Mouse (Mus musculus): ENCODE data around the gene Hoxb1. TPM values are rescaled to one million over a fixed set of nuclear protein-coding genes. Genes with fewer than 3 reads are reported as not detected.
A peak's percentile ranks its signal among the peaks of the same experiment; 100 is the strongest.

Gene Hoxb1
- polyA plus RNA-seq (2015; fragmentation: Nextera tagmentation; extraction: Ambion mirVana) = 0.18 TPM in 1 of 2 replicates, not detected in the other

DNA sequence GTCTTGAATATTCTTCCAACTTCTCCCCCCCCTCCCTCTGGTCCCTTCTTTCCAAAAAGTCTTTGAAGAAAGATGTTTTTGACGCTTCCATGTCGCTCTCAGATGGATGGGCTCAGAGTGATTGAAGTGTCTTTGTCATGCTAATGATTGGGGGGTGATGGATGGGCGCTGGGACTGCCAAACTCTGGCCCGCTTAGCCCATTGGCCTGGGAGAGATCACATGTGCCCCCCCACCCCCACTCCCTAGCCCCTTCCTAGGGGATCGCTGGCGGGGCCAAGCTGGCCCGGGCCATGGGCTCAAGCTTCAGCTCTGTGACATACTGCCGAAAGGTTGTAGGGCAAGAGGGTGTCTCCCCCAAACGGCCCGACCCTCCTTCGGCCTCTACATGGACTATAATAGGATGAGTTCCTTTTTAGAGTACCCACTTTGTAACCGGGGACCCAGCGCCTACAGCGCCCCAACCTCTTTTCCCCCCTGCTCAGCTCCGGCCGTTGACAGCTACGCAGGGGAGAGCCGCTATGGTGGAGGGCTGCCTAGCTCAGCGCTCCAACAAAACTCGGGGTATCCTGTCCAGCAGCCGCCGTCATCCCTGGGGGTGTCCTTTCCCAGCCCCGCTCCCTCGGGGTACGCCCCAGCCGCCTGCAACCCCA lies at the start of gene Hoxb1:
Gene Hoxb1, plus strand, starts transcription at position 312 of the 651 bp plus-strand sequence.
- H3K9me3 ChIP-seq (ENCODE audit: control insufficient read depth, low read length) = no peaks in the 10 kb centered on the region
- peak; percentile 43; the same call in 1 of the 2 replicates for ATAC-seq (ENCODE audit: low read depth)
- H3K36me3 ChIP-seq (ENCODE audit: control insufficient read depth, insufficient read depth, low read length) = no peaks in the 10 kb centered on the region
- 17% methylated on average over 26 of the region's 26 CpGs for WGBS
- peaks cover 20% of the 10 kb centered on the region for H3K27me3 ChIP-seq (ENCODE audit: control insufficient read depth, insufficient read depth, low read depth, low read length)
- peak within 1 kb of the TSS; percentile 32 for H3K4me3 ChIP-seq (ENCODE audit: low read length)
- peak within 1 kb of the TSS; percentile 42 for H3K9ac ChIP-seq (ENCODE audit: low read length)
- H3K27ac ChIP-seq (ENCODE audit: low read length) = no peak within 1 kb of the TSS
- H3K4me2 ChIP-seq (ENCODE audit: low read depth, low read length) = peak within 1 kb of the TSS; percentile 53
- peaks cover 13% of the 10 kb centered on the region for H3K4me1 ChIP-seq (replicated peaks; ENCODE audit: control insufficient read depth, insufficient read depth, low read length)

DNA sequence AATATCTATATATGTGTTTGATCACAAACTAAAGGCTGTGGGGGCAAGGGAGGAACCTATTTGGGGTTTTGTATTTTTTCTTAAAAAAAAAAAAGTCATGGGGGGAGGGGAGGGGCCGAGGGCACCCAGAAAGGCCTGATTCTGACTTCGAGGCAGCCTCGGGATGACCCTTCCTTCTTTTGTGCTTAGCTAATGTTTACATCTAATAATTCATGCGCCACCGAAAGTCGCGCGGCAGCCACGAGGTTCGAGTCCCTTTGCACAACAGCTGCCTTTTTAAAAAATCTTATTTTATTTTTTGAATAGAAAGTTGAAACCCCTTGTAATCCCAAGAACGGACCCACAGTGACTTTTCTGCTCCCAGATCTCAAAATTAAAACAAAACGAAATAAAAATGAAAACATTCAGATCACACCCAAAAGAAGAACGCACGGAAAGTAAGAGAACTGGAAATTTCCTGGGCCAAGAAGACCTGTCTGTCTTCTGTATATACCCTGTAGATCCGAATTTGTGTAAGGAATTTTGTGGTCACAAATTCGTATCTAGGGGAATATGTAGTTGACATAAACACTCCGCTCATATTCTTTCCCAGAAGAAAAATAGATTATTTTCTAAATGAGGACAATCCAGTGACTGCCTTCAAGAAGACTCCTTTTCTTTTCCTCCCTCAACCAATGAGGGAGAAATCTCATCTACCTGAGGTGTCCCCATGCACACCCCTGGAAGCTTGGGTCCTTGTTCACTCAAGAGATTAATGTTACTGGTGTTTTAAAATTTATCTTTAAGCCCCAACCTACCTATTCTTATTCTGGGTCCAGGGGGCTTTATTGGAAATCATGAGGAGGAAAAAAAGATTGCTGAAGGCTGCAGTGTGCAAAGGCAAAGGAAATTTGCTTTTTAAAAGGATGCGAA lies 48.6 kb upstream of the Hoxb1 start:
- Histone ChIP-seq H3K4me2 (ENCODE audit: low read depth, low read length) (peak overlapping the region; percentile 79), H3K4me1 (replicated peaks; ENCODE audit: control insufficient read depth, insufficient read depth, low read length) (0 out of 2 replicates have a peak, but pooled peaks cover 2% of the 10 kb centered on the region), H3K27ac (ENCODE audit: low read length) (peak overlapping the region; percentile 97), H3K36me3 (ENCODE audit: control insufficient read depth, insufficient read depth, low read length) (no peaks in the 10 kb centered on the region), H3K27me3 (ENCODE audit: control insufficient read depth, insufficient read depth, low read depth, low read length) (peaks cover 34% of the 10 kb centered on the region), H3K4me3 (ENCODE audit: low read length) (peak overlapping the region; percentile 62), H3K9ac (ENCODE audit: low read length) (peak overlapping the region; percentile 78), H3K9me3 (ENCODE audit: control insufficient read depth, low read length) (no peaks in the 10 kb centered on the region)
- no peak for ATAC-seq (ENCODE audit: low read depth)
- 10% methylated on average over 18 of the region's 18 CpGs for WGBS

DNA sequence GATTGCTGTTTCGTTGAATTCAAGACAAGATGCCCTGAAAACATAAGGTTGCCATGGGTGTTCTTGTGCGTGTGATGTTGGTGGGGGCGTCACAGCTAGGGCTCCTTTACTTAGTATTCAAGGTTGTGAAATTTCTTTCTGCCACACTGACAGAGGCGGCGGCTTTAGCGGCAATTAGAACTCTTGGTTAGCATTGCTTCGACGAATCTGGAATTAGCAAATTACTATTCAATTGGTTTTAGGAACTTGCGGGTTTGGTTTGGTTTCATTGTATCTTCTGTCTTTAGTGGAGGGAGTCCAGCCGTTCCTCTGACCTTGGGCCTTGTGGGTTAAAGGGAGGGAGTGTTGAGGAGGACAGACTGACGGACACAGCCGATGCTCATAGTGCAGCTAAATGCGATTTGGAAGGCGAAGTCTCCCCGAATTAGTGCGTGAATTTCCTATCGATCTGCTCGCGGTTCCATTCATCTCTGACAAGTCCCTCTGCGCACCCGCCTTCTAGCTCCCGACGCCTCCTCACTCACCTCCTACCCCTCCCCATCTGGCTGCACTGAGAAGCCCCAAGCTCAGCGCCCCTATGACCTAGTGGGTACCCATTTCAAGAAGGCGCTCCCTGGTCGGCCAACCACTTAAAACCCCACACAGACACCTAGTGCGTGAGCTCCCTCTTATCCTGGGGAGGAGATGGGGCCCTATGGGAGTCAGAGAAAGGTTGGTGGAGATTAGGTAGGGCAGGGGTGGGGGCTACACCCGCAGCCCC lies 47.8 kb upstream of the Hoxb1 start, which contains the start of gene Hoxb4:
Gene Hoxb4, plus strand, starts transcription at position 660 of the 760 bp plus-strand sequence.
- H3K27ac ChIP-seq (ENCODE audit: low read length) = peak within 1 kb of the TSS; percentile 97
- ATAC-seq (ENCODE audit: low read depth) = peak; percentile 4; the same call in 1 of the 2 replicates
- no peaks in the 10 kb centered on the region for H3K9me3 ChIP-seq (ENCODE audit: control insufficient read depth, low read length)
- H3K27me3 ChIP-seq (ENCODE audit: control insufficient read depth, insufficient read depth, low read depth, low read length) = peaks cover 37% of the 10 kb centered on the region
- peak within 1 kb of the TSS; percentile 62 for H3K4me3 ChIP-seq (ENCODE audit: low read length)
- H3K4me1 ChIP-seq (replicated peaks; ENCODE audit: control insufficient read depth, insufficient read depth, low read length) = no peaks in the 10 kb centered on the region
- WGBS = 3% methylated on average over 28 of the region's 28 CpGs
- H3K36me3 ChIP-seq (ENCODE audit: control insufficient read depth, insufficient read depth, low read length) = no peaks in the 10 kb centered on the region
- peak within 1 kb of the TSS; percentile 87 for H3K9ac ChIP-seq (ENCODE audit: low read length)
- peak within 1 kb of the TSS; percentile 79 for H3K4me2 ChIP-seq (ENCODE audit: low read depth, low read length)

DNA sequence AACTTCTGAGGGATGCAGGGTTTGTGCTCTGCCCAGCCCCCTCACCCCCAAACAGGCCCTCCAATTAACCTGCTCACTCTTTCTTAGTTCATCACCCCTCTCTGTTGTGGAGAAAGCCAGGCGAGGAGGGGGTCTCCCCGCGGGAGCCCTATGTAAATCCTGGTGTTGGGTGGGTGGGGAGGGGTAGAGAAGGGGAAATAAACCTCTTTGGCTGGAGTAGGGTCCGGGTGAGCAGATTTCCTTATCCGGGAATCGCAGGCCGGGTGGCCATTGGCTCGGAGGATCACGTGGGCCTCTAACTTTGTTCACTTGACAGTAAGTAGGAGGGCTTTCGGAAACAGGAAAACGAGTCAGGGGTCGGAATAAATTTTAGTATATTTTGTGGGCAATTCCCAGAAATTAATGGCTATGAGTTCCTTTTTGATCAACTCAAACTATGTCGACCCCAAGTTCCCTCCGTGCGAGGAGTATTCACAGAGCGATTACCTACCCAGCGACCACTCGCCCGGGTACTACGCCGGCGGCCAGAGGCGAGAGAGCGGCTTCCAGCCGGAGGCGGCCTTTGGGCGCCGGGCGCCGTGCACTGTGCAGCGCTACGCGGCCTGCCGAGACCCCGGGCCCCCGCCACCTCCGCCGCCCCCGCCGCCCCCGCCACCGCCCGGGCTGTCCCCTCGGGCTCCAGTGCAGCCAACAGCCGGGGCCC lies 47.0 kb upstream of the Hoxb1 start:
- Histone ChIP-seq H3K27me3 (ENCODE audit: control insufficient read depth, insufficient read depth, low read depth, low read length) (peaks cover 32% of the 10 kb centered on the region), H3K9me3 (ENCODE audit: control insufficient read depth, low read length) (no peaks in the 10 kb centered on the region), H3K4me1 (replicated peaks; ENCODE audit: control insufficient read depth, insufficient read depth, low read length) (no peaks in the 10 kb centered on the region), H3K9ac (ENCODE audit: low read length) (peak overlapping the region; percentile 87), H3K36me3 (ENCODE audit: control insufficient read depth, insufficient read depth, low read length) (no peaks in the 10 kb centered on the region), H3K4me3 (ENCODE audit: low read length) (peak overlapping the region; percentile 62), H3K4me2 (ENCODE audit: low read depth, low read length) (peak overlapping the region; percentile 79), H3K27ac (ENCODE audit: low read length) (peak overlapping the region; percentile 97)
- WGBS = 0% methylated on average over 39 of the region's 45 CpGs
- ATAC-seq (ENCODE audit: low read depth) = peak; percentile 84

DNA sequence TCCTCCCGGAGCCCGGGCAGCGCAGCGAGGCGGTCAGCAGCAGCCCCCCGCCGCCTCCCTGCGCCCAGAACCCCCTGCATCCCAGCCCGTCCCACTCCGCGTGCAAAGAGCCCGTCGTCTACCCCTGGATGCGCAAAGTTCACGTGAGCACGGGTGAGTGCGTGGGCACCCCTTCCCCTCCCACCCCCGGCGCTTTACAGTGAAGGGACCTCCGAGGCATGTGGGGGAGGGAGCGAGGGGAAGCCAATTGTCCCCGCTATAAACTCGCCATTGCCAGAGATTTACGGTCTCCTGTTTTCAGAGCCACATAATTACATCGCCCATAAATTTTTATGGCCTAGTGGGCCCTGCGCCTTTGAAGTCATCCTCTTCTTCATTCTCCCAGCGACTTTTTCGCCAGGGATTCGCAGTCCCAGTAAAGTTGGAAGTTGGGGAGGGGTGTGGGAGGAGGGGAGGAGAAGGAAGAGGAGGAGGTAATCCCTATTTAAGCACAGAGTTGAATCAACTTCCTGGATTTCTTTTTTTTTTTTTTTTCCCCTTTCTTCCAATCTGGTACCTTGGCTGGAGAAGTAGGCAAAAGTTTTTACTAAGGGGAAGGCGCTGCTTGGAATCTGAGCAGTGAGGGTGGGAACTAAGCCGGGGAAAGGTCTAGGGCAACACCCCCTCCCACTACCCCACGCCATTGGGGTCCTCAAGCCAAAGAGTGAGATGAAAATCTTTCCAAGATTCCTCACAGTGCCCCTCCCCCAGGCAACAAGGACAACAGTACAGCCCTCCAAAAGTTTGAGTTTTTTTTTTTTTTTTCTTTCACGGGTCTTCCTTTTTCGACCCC lies 46.3 kb upstream of the Hoxb1 start:
- H3K4me2 ChIP-seq (ENCODE audit: low read depth, low read length) = peak overlapping the region; percentile 79
- H3K4me3 ChIP-seq (ENCODE audit: low read length) = peak overlapping the region; percentile 62
- peak overlapping the region; percentile 97 for H3K27ac ChIP-seq (ENCODE audit: low read length)
- H3K36me3 ChIP-seq (ENCODE audit: control insufficient read depth, insufficient read depth, low read length) = no peaks in the 10 kb centered on the region
- ATAC-seq (ENCODE audit: low read depth) = peak; percentile 72
- under 1% methylated on average over 28 of the region's 34 CpGs for WGBS
- no peaks in the 10 kb centered on the region for H3K9me3 ChIP-seq (ENCODE audit: control insufficient read depth, low read length)
- H3K4me1 ChIP-seq (replicated peaks; ENCODE audit: control insufficient read depth, insufficient read depth, low read length) = no peaks in the 10 kb centered on the region
- peaks cover 28% of the 10 kb centered on the region for H3K27me3 ChIP-seq (ENCODE audit: control insufficient read depth, insufficient read depth, low read depth, low read length)
- peak overlapping the region; percentile 87 for H3K9ac ChIP-seq (ENCODE audit: low read length)

DNA sequence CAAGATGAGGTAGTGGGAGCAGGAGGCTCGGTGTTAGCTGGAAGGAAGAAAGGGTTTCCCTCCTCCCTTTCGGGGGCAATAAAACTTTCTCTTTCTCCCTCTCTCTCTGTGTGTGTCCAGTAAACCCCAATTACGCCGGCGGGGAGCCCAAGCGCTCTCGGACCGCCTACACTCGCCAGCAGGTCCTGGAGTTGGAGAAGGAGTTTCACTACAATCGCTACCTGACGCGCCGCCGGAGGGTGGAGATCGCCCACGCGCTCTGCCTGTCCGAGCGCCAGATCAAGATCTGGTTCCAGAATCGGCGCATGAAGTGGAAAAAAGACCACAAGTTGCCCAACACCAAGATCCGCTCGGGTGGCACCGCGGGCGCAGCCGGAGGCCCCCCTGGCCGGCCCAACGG lies 45.6 kb upstream of the Hoxb1 start:
- Histone ChIP-seq H3K4me1 (replicated peaks; ENCODE audit: control insufficient read depth, insufficient read depth, low read length) (no peaks in the 10 kb centered on the region), H3K4me2 (ENCODE audit: low read depth, low read length) (peak overlapping the region; percentile 79), H3K4me3 (ENCODE audit: low read length) (peak overlapping the region; percentile 62), H3K9ac (ENCODE audit: low read length) (peak overlapping the region; percentile 87), H3K36me3 (ENCODE audit: control insufficient read depth, insufficient read depth, low read length) (no peaks in the 10 kb centered on the region), H3K27ac (ENCODE audit: low read length) (peak overlapping the region; percentile 97), H3K27me3 (ENCODE audit: control insufficient read depth, insufficient read depth, low read depth, low read length) (peaks cover 26% of the 10 kb centered on the region), H3K9me3 (ENCODE audit: control insufficient read depth, low read length) (no peaks in the 10 kb centered on the region)
- WGBS = 0% methylated on average over 29 of the region's 29 CpGs
- peak; percentile 10 for ATAC-seq (ENCODE audit: low read depth)

DNA sequence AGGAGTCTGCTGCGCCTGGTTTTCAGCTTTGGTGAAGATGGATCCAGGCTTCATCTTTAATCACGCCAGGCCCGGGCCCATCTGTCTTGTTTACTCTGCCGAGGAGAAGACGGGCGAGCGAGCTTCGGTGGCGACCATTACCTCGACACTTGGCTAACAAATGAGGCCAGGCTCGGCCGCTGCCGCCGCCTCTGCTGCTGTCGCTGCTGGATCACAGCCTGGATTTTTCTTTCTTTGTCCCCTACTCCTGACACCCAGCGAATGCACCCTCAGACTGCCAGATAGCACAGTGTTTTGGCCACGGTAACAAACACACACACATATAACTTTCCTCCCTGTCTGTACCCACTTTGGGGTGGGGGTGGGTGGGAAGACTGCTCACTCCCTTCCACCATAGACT lies 44.9 kb upstream of the Hoxb1 start:
- Histone ChIP-seq H3K4me2 (ENCODE audit: low read depth, low read length) (peak overlapping the region; percentile 79), H3K9me3 (ENCODE audit: control insufficient read depth, low read length) (no peaks in the 10 kb centered on the region), H3K9ac (ENCODE audit: low read length) (peak overlapping the region; percentile 87), H3K27me3 (ENCODE audit: control insufficient read depth, insufficient read depth, low read depth, low read length) (peaks cover 18% of the 10 kb centered on the region), H3K4me3 (ENCODE audit: low read length) (peak overlapping the region; percentile 62), H3K4me1 (replicated peaks; ENCODE audit: control insufficient read depth, insufficient read depth, low read length) (no peaks in the 10 kb centered on the region), H3K36me3 (ENCODE audit: control insufficient read depth, insufficient read depth, low read length) (no peaks in the 10 kb centered on the region), H3K27ac (ENCODE audit: low read length) (peak overlapping the region; percentile 97)
- ATAC-seq (ENCODE audit: low read depth) = no peak
- WGBS = 14% methylated on average over 17 of the region's 17 CpGs

DNA sequence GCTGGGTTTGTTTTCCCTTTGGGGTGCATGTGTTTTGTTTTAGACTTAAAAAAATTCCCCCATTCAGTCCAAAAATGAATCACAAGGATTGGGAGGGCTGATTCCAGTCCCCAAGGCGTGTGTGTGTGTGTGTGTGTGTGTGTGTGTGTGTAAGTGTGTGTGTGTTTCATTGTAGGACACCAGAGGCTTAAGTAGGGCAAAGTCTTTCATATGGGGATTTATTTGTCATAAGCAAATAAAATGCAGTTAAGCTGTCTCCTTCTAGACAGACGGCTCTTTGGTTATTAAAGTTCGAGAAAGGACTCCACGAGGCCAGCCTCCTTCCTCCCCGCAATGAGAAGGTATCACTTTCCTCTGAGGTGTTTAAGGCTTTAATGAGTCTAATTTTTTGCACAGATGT lies 43.7 kb upstream of the Hoxb1 start:
- no peaks in the 10 kb centered on the region for H3K9me3 ChIP-seq (ENCODE audit: control insufficient read depth, low read length)
- peak overlapping the region; percentile 79 for H3K4me2 ChIP-seq (ENCODE audit: low read depth, low read length)
- peak overlapping the region; percentile 28 for H3K4me3 ChIP-seq (ENCODE audit: low read length)
- 14% methylated on average over 5 of the region's 5 CpGs for WGBS
- peaks cover 16% of the 10 kb centered on the region for H3K27me3 ChIP-seq (ENCODE audit: control insufficient read depth, insufficient read depth, low read depth, low read length)
- ATAC-seq (ENCODE audit: low read depth) = no peak
- no peaks in the 10 kb centered on the region for H3K36me3 ChIP-seq (ENCODE audit: control insufficient read depth, insufficient read depth, low read length)
- H3K9ac ChIP-seq (ENCODE audit: low read length) = peak overlapping the region; percentile 69
- peak overlapping the region; percentile 94 for H3K27ac ChIP-seq (ENCODE audit: low read length)
- H3K4me1 ChIP-seq (replicated peaks; ENCODE audit: control insufficient read depth, insufficient read depth, low read length) = peaks cover 1% of the 10 kb centered on the region; the same call in 1 of the 2 replicates

Measured in lung, embryonic 16.5 days (tissue).